Mouse (Mus musculus): ENCODE data around the gene Dnajc13. TPM values are rescaled to one million over a fixed set of nuclear protein-coding genes. Genes with fewer than 3 reads are reported as not detected.

Dnajc13 gene
- 107 and 109 TPM in 2 replicates for polyA plus RNA-seq (2011; ENCODE audit: insufficient read length, low read depth, missing spikeins)

DNA sequence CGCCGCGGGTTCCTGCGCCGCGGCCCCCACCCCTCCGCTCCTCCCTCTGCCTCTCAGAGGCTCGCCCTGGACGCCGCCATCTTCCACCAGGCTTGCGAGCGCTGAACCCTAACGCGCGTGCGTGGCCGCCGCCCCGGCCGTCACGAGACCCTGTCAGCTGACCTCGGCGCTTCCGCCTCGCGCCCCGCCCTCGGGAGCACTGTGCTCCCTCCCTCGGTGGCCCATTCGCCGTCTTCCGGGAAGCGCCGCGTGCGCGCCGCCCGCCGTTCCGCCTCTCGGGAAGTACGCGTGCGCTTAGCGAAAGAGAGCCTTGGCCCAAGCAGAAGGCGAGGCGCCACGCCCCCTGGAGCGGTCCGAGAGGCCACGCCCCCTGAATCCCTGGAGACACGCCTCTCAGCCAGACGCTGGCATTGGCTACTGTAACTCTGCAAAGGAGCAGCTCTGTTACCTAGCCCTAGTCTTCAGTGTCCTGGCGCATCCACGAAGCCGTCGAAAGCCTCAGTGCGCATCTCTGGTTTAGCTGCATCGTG, at the start of gene Dnajc13:
Gene Dnajc13 (minus strand): TSS at position 108 of the 530 bp plus-strand sequence.
- Histone ChIP-seq H3K4me1 (ENCODE audit: control insufficient read depth, insufficient read depth, low read length) (peaks cover 6% of the 10 kb centered on the region), H3K4me3 (ENCODE audit: insufficient read depth, low read length) (peak within 1 kb of the TSS; percentile 96), H3K27ac (ENCODE audit: insufficient read depth, low read length) (peak within 1 kb of the TSS; percentile 38)
- TF ChIP-seq CTCF (IDR thresholded peaks at IDR 0.05; ENCODE audit: borderline replicate concordance, insufficient read depth, low read length) (no peak), POLR2A (IDR thresholded peaks at IDR 0.05; ENCODE audit: low read depth, low read length) (peak; percentile 84)

DNA sequence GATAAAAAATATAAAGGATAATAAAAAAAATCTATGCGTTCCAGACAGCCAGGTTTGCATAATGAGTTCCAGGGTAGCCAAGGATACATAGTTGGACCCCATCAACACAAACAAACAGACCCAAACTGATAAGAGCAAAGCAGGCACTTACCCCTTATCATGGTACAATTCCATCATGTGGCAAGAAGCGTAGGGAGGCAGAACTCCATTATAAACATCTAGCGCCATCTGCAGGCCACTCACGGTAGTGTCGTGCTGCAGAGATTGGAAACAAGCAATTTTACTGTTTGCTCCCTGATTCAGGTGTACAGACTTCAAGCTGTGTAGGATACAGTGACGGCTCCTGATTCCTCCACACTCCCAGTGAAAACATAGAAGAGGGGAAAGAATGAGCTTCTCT, 44.0 kb upstream of the Dnajc13 start:
- peaks cover 2% of the 10 kb centered on the region; the same call in 1 of the 2 replicates for H3K4me1 ChIP-seq (ENCODE audit: control insufficient read depth, insufficient read depth, low read length)
- no peak overlapping the region for H3K27ac ChIP-seq (ENCODE audit: insufficient read depth, low read length)
- H3K4me3 ChIP-seq (ENCODE audit: insufficient read depth, low read length): no peak overlapping the region
- peak; percentile 81; the same call in 1 of the 2 replicates for TF ChIP-seq CTCF (IDR thresholded peaks at IDR 0.05; ENCODE audit: borderline replicate concordance, insufficient read depth, low read length)
- TF ChIP-seq POLR2A (IDR thresholded peaks at IDR 0.05; ENCODE audit: low read depth, low read length): no peak

DNA sequence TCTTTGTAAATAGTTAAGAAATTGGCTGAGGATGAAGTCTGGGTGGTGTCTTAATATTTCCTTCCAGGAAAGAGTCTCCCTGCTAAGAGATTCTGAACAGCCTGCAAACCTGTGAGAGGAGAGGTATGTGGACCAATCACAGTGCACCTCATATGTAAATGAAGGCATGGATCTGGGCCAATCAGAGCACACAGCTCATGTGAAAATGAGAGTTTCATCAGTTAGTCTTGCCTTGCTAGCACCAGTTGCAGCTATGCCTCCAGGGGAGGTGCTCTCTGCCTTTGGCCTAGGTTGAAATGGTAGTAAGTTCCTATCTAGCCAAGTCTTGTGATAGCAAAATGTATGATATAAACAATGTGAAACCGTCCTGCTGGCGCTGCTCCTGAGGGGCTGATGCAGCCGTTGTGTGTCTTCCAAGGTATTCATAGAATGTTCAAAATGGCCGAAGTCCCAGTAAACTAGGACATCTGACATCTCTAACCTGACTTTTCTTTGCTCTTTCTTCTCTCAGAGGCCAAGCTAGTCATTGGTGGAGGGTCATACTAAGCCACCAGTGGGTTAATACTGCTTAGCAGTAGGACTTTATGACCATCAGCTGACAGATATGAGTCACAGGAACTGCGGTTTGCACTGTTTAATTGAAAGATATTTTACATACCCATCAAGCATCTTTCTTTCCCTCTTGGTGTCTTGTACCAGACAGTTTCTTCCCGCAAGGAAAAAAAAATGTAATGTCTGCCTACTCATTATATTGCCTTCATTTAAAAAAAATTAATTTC, 42.8 kb upstream of the Dnajc13 start:
- Histone ChIP-seq H3K4me3 (ENCODE audit: insufficient read depth, low read length) (no peak overlapping the region), H3K4me1 (ENCODE audit: control insufficient read depth, insufficient read depth, low read length) (peaks cover 2% of the 10 kb centered on the region; the same call in 1 of the 2 replicates), H3K27ac (ENCODE audit: insufficient read depth, low read length) (no peak overlapping the region)
- TF ChIP-seq POLR2A (IDR thresholded peaks at IDR 0.05; ENCODE audit: low read depth, low read length) (no peak), CTCF (IDR thresholded peaks at IDR 0.05; ENCODE audit: borderline replicate concordance, insufficient read depth, low read length) (no peak)

DNA sequence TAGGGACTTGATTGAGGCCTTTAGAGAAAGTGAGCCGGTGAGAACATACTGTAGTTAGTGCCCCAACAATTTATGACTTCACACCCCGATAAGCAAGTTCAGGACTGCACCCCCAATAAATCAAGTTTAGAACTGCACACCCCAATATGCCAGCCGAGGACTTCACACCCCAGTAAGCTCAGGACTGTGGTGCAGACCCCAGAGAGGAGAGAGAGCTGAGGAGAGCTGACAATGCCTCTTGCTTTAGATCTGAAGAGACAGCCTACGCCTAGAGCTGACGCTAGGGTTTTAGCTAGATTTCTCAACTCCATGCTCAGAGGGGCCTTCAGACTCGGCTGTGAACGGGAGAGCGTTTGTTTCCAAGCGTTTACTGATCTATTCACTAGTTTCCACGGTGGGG, 42.1 kb upstream of the Dnajc13 start:
- Histone ChIP-seq H3K27ac (ENCODE audit: insufficient read depth, low read length) (no peak overlapping the region), H3K4me3 (ENCODE audit: insufficient read depth, low read length) (no peak overlapping the region), H3K4me1 (ENCODE audit: control insufficient read depth, insufficient read depth, low read length) (peaks cover 2% of the 10 kb centered on the region; the same call in 1 of the 2 replicates)
- TF ChIP-seq POLR2A (IDR thresholded peaks at IDR 0.05; ENCODE audit: low read depth, low read length): no peak
- TF ChIP-seq CTCF (IDR thresholded peaks at IDR 0.05; ENCODE audit: borderline replicate concordance, insufficient read depth, low read length): no peak

DNA sequence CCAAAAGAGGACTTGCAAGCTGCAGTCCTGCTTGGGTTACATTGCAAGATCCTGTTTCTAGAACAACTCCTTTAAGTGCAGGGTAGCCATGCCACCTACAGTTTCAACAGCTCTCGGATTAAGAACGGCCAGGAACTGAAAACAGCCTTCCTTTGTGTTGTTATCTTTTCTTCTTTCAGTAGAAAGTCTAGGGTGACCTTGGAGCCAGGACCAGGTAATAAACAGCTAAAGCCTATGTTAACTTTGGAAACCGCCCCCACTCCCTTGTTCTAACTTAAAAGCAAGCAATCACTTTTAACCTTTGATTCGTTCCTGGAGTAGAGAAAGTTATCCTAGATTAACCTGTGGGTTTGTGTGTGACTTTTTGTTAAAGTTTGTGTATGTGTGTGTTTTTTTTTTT, 41.6 kb upstream of the Dnajc13 start:
- Histone ChIP-seq H3K4me1 (ENCODE audit: control insufficient read depth, insufficient read depth, low read length) (peaks cover 2% of the 10 kb centered on the region; the same call in 1 of the 2 replicates), H3K4me3 (ENCODE audit: insufficient read depth, low read length) (no peak overlapping the region), H3K27ac (ENCODE audit: insufficient read depth, low read length) (no peak overlapping the region)
- no peak for TF ChIP-seq CTCF (IDR thresholded peaks at IDR 0.05; ENCODE audit: borderline replicate concordance, insufficient read depth, low read length)
- TF ChIP-seq POLR2A (IDR thresholded peaks at IDR 0.05; ENCODE audit: low read depth, low read length): no peak

DNA sequence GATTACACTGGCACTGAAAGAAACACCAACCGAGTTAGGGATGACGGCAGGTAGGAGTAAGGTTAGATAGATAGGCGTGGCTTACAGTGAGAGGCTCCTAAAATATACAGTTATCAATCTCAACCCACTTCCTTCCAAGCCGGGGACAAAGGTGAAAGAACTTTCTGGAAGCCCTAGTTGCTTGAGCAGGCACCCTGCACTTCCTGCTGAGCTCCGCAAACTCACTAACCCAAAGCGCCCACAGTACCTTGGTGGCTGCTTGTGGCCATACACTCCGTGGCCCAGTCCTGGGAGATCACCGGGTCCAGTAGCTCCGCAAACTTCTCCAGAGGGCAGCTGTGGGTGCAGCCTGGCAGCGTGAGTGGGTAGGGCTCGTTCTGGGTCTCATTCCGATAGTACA, 37.8 kb upstream of the Dnajc13 start:
- H3K4me3 ChIP-seq (ENCODE audit: insufficient read depth, low read length): no peak overlapping the region
- TF ChIP-seq POLR2A (IDR thresholded peaks at IDR 0.05; ENCODE audit: low read depth, low read length) (no peak), CTCF (IDR thresholded peaks at IDR 0.05; ENCODE audit: borderline replicate concordance, insufficient read depth, low read length) (no peak)
- no peaks in the 10 kb centered on the region for H3K4me1 ChIP-seq (ENCODE audit: control insufficient read depth, insufficient read depth, low read length)

DNA sequence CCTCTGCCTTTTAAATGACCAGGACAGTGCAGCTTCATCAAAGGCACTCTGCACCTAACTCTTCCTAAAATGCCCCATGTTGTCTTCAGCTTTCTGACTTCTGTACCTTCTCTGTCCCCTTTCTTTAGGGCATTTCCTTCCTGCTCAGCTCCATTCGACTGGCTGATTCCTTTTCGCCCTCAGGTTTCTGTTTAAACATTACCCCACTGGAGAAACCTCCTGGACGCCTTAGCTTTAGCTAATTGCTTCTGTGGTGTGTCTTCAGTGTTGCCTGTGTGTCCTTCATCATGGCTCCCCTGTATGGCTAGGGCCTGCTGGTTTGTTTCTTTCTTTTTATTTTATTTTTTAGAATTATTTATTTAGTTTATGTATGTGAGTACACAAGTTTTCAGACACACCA, 34.3 kb upstream of the Dnajc13 start:
- TF ChIP-seq CTCF (IDR thresholded peaks at IDR 0.05; ENCODE audit: borderline replicate concordance, insufficient read depth, low read length): no peak
- TF ChIP-seq POLR2A (IDR thresholded peaks at IDR 0.05; ENCODE audit: low read depth, low read length): no peak
- H3K4me1 ChIP-seq (ENCODE audit: control insufficient read depth, insufficient read depth, low read length): no peaks in the 10 kb centered on the region

More for the DNA sequence above, 37.8 kb upstream of the Dnajc13 start:
- no peak overlapping the region for H3K27ac ChIP-seq (ENCODE audit: insufficient read depth, low read length)

DNA sequence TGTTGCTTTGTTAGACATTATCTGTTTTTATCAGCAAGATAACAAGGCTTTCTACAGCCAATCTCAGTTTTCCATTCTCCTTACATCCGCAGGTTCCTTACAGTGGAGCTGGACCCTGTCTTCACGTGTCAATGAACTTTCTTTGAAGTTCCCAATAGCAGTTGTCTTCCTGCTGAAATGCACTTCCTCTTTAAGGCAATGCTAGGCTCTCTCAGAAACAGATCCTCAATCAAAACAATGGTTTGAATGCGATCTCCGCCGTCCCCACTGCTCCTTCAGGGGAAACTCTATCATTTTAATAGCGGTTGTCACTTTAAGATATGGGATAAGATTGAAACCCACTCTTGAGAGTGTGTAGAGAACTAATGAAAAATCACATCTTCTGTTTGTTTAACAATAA, 22.2 kb upstream of the Dnajc13 start:
- H3K4me1 ChIP-seq (ENCODE audit: control insufficient read depth, insufficient read depth, low read length): no peaks in the 10 kb centered on the region
- TF ChIP-seq POLR2A (IDR thresholded peaks at IDR 0.05; ENCODE audit: low read depth, low read length) (no peak), CTCF (IDR thresholded peaks at IDR 0.05; ENCODE audit: borderline replicate concordance, insufficient read depth, low read length) (no peak)
- no peak overlapping the region for H3K4me3 ChIP-seq (ENCODE audit: insufficient read depth, low read length)
- no peak overlapping the region for H3K27ac ChIP-seq (ENCODE audit: insufficient read depth, low read length)

More for the DNA sequence above, 34.3 kb upstream of the Dnajc13 start:
- H3K4me3 ChIP-seq (ENCODE audit: insufficient read depth, low read length): no peak overlapping the region
- H3K27ac ChIP-seq (ENCODE audit: insufficient read depth, low read length): no peak overlapping the region

DNA sequence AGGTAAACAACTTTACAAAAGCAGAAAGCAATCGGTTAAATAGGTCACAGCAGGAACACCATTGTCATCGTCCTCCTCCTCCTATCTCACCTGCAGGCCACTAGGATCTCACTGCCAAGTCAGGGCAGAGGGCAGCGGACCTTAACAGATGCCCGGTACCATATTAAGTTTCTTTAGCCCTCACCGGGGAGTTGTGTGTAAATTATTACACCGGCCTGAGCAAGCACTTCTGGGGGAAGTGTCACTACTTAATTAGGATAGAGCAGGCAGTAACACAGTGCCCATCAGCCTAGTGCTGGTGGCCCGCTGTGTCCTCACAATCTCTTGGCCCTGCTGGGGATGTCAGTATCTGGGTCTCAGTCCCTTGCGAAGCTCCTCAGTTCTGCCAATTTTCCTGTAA, 19.8 kb upstream of the Dnajc13 start:
- Histone ChIP-seq H3K4me3 (ENCODE audit: insufficient read depth, low read length) (no peak overlapping the region), H3K27ac (ENCODE audit: insufficient read depth, low read length) (no peak overlapping the region), H3K4me1 (ENCODE audit: control insufficient read depth, insufficient read depth, low read length) (no peaks in the 10 kb centered on the region)
- TF ChIP-seq CTCF (IDR thresholded peaks at IDR 0.05; ENCODE audit: borderline replicate concordance, insufficient read depth, low read length) (no peak), POLR2A (IDR thresholded peaks at IDR 0.05; ENCODE audit: low read depth, low read length) (no peak)

DNA sequence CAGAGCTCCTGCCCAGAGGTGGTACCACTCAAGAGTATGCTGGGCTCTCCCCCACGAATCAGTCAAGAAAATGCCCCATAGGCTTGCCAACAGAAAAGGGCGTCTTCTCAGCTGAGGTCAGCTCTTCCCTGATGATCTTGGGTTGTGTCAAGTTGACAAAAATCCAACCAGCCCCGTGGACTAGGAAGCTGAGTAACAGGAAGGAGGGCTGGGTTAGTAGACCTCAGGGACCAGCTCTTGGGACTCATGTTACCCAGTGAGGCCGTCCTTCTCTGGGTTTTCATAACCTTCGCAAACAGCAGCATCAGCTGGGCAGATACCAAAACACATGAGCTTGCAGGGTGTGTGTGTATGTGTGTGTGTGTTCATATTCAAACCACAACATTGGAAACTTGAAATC, 19.0 kb upstream of the Dnajc13 start:
- H3K4me1 ChIP-seq (ENCODE audit: control insufficient read depth, insufficient read depth, low read length): no peaks in the 10 kb centered on the region
- H3K4me3 ChIP-seq (ENCODE audit: insufficient read depth, low read length): no peak overlapping the region
- no peak overlapping the region for H3K27ac ChIP-seq (ENCODE audit: insufficient read depth, low read length)
- TF ChIP-seq CTCF (IDR thresholded peaks at IDR 0.05; ENCODE audit: borderline replicate concordance, insufficient read depth, low read length) (no peak), POLR2A (IDR thresholded peaks at IDR 0.05; ENCODE audit: low read depth, low read length) (no peak)
